Mouse (Mus musculus) stomach, postnatal 0 days (tissue): ENCODE data around the gene Nhp2.

Experiments
- CTCF ChIP-seq: IDR thresholded peaks from 2 replicates; pipeline ENCODE4 v1.5.1; 2016; ENCODE audit warnings: antibody characterized with exemption, low read depth, mild to moderate bottlenecking, moderate library complexity
- EP300 ChIP-seq: optimal IDR thresholded peaks from 2 replicates; pipeline ENCODE3; 2016; ENCODE audit warnings: antibody characterized with exemption

GRCm38 (mm10) chr11:51662632-51663031 is 43.1 kb downstream of the Nhp2 start:
- TF ChIP-seq CTCF (no peak), EP300 (no peak)
